Mouse (Mus musculus): ENCODE results near the gene Rptn.

Gene Rptn

GRCm38 (mm10) chr3:93393366-93393765 is at the start of gene Rptn:
Rptn (plus strand) TSS chr3:93393699.
- DNase-seq (ENCODE audit: low read depth, low spot score), result no peak

- DNase-seq (ENCODE audit: low read depth, low spot score), result no peak
Observed at GRCm38 (mm10) chr3:93346896-93347295, 46.6 kb upstream of the Rptn start.

GRCm38 (mm10) chr3:93360045-93360444 is 33.5 kb upstream of the Rptn start:
- no peak for DNase-seq (ENCODE audit: low read depth, low spot score)

GRCm38 (mm10) chr3:93361933-93362574 is 31.4 kb upstream of the Rptn start:
- no peak for DNase-seq (ENCODE audit: low read depth, low spot score)

GRCm38 (mm10) chr3:93366966-93367575 is 26.4 kb upstream of the Rptn start:
- DNase-seq (ENCODE audit: low read depth, low spot score), result no peak

DNA sequence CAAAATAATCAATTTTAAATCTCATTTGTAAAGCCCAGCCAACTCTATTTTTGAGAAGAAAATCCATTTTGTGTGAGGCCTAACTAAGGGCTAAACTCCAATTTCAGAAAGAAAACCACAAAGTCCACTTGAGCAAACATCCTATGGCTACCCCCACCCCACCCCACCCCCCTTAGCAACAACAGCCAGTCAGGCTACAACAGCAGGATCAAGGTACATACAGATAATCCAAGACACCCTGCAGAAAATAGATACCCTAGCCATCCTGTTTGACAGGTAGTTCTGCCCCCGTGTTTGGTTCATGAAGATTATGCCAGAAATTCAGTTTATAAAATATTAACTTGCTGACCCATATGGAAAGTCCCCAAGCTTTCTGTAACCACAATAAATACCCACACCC is 25.3 kb upstream of the Rptn start:
- DNase-seq (ENCODE audit: low read depth, low spot score), result no peak

DNA sequence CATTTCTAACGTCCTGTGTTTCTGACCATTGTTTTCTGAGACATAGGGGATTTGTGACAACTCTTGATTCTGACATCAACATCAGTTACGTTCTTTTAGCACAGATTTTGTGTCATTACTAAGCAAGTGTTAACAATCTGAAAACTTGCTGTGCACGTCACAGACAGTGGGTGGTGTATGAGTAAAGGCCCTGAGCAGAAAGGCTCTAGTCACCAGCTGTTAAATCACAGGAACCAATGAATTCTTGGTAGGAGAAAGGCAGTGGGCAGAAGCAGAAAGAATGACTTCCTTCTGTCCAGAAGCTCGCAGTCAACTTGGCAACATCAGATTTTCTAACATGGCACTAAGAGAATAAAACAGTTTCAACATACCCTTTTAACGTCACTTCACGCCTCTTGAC is 20.1 kb upstream of the Rptn start:
- no peak for DNase-seq (ENCODE audit: low read depth, low spot score)

DNA sequence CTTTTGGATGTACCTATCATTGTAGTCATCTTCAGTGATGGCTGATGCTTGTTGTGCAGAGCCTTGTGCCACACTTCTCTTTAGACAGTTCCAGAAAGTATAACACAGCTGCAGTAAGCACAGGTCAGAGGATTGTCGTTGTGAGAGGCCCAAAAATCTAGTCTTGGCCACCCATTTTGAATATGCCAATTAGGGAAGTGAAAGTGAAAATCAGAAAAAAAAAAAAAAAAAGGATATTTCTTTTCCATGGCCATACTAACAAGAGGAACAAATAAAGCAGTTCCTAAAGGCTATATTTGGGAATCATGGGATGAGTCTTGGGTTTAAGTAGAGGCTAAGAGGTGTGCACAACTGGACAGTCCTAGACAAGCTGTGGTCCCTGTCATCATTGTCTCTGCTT is 18.3 kb upstream of the Rptn start:
- no peak for DNase-seq (ENCODE audit: low read depth, low spot score)

GRCm38 (mm10) chr3:93375601-93376000 is 17.9 kb upstream of the Rptn start:
- DNase-seq (ENCODE audit: low read depth, low spot score), result no peak

DNA sequence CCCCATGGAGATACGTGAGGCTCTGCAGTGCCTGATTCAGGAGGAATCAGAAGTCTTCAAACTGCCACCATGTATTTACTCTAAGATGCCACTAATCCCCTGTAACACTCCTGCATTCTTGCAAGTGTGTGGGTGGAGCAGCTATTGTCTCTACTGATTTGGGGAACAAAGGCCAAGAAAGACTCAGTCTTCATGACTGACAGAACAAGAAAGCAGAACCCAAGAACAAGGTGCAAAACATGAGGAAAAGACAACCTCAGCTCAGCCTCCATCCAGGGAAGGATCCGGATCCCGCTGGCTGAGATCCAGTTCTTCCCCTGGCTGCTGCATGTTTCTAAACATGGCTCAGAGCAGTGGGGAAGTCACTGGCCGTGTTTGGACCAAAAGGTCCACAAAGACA is 15.4 kb upstream of the Rptn start:
- peak; percentile 47 for DNase-seq (ENCODE audit: low read depth, low spot score)

DNA sequence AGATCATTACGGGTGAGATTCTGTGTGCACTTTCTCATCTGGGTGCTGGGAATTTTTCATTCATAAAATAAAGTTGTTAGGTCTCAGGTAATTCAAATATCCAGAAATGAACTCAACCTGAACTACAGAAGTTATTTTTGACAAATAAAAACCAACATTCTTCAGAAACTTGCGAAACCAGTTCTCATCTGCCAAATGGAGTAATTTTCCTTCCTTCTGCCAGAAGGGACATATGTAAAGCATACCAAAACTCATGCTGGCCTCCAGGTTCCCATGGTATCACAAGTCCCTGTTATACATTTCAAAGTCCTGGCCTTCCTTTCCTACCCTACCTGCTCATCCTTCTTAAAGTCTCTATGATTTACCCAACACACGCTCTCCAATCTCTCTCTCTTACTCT is 10.4 kb downstream of the Rptn start:
- no peak for DNase-seq (ENCODE audit: low read depth, low spot score)

DNA sequence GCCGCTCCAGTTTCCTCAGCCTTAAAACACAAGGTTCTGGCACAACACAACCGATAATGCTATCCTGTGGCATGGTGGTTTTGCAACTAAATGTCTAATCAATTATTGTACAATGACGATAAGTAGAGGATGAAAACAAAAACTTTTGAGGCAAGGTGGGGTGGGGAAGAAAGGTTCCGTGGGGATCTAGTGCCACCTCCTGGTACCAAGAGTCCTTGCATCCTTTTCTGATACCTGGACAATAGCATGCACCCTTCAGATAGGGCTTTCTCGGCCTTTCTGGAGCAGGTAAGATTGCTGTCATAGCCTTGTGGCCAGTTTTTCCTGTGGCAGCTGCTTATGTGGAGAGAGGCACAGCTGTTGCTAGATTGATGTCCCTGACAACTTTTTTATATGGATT is 13.5 kb downstream of the Rptn start:
- no peak for DNase-seq (ENCODE audit: low read depth, low spot score)

GRCm38 (mm10) chr3:93411905-93412304 is 18.4 kb downstream of the Rptn start:
- DNase-seq (ENCODE audit: low read depth, low spot score), result peak; percentile 47

DNA sequence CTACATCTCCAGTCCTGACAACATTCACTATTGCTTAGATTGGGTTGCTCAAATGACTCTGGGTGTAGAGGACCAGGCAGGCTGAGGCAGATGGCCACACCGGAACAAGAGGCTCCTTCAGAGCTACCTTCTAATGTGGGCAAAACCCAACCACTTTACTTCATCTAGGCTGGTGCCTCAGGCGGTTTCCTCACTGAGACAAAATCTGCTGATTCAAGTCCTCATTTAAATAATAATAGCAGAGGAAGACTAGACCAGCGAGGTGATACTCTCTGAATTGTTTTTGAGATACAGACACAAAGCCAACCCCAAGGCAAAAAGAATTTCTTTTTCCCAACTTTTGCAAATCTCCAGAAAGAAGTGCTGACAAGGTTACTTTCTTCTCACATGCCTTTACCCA is 38.2 kb downstream of the Rptn start:
- DNase-seq (ENCODE audit: low read depth, low spot score), result no peak

GRCm38 (mm10) chr3:93442030-93442429 is 48.5 kb downstream of the Rptn start, which contains the start of gene Tchh:
Tchh (plus strand) TSS chr3:93442330.
- no peak for DNase-seq (ENCODE audit: low read depth, low spot score)

- DNase-seq (ENCODE audit: low read depth, low spot score), result peak; percentile 56
Observed at GRCm38 (mm10) chr3:93443501-93444101, 50.1 kb downstream of the Rptn start.

- peak; percentile 58 for DNase-seq (ENCODE audit: low read depth, low spot score)
Observed at GRCm38 (mm10) chr3:93444343-93445164, 51.1 kb downstream of the Rptn start.

DNA sequence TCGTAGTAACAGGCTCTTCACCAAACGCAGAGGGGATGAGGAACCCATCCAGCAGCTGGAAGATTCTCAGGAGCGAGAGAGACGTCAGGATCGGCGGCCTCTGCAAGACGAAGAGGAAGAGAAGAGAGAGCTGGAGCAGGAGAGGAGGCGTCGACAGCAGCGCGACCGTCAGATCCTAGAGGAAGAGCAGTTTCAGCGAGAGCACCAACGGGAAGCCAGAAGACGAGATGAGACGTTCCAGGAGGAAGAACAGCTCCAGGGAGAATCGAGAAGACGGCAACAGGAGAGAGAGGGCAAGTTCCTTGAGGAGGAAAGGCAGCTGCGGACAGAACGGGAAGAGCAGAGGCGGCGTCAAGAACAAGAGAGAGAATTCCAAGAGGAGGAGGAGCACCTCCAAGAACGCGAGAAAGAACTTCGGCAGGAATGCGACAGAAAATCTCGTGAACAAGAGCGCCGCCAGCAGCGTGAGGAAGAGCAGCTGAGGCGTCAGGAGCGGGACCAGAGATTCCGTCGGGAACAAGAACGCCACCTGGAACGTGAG is 51.7 kb downstream of the Rptn start:
- DNase-seq (ENCODE audit: low read depth, low spot score), result peak; percentile 26

DNA sequence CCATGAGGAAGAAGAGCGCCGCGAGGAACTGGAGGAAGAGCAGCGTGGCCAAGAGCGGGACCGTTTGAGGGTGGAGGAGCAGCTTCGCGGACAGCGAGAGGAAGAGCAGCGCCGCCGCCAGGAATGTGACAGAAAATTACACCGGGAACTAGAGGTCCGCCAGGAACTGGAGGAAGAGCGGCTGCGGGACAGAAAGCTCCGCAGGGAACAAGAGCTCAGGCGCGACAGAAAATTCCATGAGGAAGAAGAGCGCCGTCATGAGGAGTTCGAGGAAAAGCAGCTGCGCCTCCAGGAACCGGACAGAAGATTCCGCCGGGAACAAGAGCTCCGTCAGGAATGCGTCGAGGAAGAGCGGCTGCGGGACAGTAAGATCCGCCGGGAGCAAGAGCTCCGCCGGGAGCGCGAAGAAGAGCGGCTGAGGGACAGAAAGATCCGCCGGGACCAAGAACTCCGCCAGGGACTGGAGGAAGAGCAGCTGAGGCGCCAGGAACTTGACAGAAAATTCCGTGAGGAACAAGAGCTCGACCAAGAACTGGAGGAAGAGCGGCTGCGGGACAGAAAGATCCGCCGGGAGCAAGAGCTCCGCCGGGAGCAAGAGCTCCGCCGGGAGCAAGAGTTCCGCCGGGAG is 52.7 kb downstream of the Rptn start:
- peak; percentile 26 for DNase-seq (ENCODE audit: low read depth, low spot score)

GRCm38 (mm10) chr3:93446756-93447137 is 53.2 kb downstream of the Rptn start:
- peak; percentile 16 for DNase-seq (ENCODE audit: low read depth, low spot score)

DNA sequence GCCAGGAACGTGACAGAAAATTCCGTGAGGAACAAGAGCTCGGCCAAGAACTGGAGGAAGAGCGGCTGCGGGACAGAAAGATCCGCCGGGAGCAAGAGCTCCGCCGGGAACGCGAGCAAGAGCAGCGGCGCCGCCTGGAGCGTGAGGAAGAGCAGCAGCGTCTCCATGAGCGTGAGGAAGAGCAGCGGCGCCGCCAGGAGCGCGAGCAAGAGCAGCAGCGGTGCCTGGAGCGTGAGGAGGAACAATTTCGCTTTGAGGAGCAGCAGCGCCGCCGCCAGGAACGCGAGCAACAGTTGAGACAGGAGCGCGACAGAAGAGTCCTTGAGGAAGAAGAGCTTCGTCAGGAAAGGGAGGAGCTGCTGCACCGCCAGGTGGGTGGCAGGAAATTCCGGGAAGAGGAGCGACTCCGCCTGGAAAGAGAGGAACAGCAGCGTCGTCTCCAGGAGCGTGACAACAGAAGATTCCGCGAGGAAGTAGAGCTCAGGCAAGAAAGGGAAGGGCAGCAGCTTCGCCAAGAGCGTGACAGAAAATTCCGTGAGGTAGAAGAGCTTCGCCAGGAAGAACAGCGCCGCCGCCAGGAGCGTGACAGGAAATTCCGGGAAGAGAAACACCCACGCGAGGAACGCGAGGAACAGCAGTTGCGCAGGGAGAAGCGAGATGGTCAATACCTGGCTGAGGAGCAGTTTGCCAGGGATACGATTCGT is 53.8 kb downstream of the Rptn start:
- peak; percentile 69 for DNase-seq (ENCODE audit: low read depth, low spot score)
